Mouse (Mus musculus): ENCODE results near the gene Med19.
A peak's percentile ranks its signal among the peaks of the same experiment; 100 is the strongest.
"Not testable (repeated sequence)": the region's sequence is repeated elsewhere in the genome, so short reads cannot be mapped to it uniquely, and the experiment has no call there.

Med19 gene

DNA sequence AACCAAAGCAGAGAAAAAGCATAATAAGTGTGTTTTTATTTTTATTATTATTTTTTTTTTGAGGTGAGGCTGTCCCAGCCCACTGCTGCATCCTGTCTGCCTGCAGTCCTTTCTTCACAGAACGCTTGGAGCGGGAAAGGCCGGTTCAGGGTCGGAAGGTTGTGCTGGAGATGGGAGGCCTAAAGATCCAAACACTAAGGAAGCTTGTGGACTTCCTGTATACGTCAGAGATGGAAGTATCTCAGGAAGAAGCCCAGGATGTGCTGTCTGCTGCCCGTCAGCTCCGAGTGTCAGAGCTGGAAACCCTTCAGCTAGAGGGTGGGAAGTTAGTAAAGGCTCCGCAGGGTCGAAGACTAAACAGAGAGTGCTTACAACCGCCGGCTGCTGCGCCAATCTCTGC, 12.1 kb upstream of the Med19 start:
- DNase-seq (ENCODE audit: low read depth, low spot score): no peak

DNA sequence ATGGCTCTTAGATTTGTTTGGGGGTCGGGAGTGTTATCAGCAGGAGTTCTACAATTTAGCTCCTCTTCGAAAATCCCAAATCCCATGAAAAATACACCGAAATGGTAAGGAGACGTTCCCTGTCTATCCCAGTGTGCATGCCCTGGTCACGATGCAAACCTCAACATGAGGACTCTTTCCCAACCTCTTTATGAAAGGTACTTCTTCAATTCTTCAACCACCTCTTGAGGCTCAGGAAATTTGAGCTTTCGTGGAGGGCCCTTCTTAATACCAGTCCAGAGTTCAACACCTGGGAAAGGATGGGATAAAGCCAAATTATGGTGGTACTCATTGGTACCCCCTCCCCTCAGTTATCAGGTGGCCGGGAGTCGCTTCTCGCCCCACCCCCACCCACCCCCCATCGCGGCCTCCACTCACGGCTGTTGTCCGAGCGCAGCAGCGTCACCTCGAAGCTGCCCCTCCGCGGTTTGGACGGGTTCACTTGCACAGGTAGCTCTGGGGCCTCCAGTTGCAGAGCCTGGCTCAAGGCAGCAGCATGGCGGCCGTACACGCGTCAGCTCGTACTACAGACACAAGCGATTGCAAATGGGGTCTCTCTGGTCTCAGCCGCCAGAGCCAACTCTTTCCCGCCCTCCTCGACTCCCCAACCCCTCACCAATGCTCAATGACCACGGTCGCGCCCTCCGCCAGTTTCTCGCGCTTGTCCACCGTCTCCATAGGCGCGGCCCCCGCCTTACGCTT, 8.2 kb upstream of the Med19 start:
- DNase-seq (ENCODE audit: low read depth, low spot score): no peak

DNA sequence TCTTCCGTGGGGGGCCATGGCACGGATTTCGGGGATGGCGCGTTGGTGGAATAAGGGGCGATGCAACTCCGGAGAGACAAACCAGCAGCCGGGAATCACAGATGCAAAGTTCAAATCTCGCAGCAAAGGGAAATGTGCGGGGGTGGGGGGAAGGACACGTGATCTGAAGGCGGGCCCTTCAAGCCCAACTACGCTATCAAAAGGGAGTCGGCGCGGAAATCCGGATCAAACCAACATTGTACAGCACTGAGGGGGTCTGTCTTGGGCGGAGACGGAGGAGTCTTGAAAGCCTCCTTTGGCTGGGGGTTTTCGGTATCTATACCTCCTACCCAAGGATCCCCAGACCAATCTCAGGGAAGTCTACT, 7.7 kb upstream of the Med19 start, which contains the start of gene Selenoh:
Gene Selenoh, minus strand, starts transcription at position 202 of the 365 bp plus-strand sequence.
- DNase-seq (ENCODE audit: low read depth, low spot score): peak; percentile 95

DNA sequence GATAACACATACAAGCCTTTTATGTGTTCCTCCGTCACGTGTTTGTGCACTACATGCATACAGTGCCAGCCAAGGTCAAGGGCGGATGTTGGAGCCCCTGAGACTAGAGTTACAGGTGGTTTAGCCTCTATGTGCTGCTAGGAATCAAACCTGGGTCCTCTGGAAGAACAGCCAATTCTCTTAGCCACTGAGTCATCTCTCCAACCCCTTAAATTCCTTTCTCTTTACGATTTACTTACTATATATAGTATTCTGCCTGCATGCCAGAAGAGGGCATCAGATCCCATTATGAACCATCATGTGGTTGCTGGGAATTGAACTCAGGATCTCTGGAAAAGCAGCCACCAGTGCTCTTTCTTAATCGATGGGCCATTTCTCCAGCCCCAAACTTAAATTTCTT, 6.7 kb upstream of the Med19 start:
- not testable (repeated sequence) for DNase-seq (ENCODE audit: low read depth, low spot score)

DNA sequence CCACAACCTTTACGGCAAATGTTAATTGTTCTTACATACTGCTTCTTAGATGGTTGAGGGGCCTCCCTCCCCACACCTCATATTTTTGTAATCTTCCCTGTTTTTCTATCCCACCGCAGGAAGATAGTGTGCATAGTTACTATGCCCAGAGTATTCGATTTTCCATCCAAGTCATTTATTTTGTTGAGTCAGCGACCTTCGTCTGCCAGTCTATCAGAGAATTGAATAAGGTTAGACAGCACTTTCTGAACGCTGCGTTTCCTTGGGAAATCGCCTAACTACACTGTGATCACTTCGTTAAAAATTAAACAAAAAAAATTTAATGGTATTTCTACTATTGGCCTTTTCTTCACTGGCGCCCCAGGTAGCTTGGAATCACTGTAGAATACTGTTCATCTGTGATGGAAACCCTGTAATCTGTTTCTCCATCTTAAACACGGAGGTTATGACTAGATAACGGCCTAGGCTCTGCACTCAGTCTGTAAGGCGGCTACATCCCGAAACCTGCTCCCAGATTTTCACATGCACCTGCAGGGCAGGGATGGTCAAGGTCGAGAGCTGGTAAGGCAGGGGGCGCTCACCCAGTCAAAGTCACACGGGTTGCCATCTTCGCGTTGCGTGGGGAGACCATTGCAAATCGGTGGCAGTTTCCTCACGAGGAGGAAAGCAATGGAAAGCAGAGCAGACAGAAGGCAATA, 783 bp upstream of the Med19 start:
- peak; percentile 32 for DNase-seq (ENCODE audit: low read depth, low spot score)

DNA sequence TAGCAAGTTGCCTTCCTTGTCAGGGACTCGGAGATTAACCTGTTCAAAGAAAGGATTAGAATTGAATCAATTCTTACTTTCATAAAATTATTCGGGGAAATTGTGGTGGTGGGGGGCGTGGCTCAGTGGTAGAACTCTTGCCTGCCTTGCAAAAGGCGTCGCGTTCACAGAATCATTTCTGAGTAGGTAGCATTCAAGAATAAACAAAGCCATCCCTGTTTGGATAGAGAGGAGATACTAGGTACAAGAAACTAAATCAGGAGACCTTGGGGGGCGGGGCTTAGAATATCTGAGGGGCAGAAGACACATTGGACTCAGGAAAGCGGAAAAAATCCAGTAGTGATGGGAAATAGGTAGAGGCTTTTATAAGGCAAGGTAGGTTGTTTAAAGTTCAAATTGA, 814 bp downstream of the Med19 start, which contains the start of gene Tmx2:
Gene Tmx2, minus strand, starts transcription at position 125 of the 400 bp plus-strand sequence.
- DNase-seq (ENCODE audit: low read depth, low spot score): no peak

DNA sequence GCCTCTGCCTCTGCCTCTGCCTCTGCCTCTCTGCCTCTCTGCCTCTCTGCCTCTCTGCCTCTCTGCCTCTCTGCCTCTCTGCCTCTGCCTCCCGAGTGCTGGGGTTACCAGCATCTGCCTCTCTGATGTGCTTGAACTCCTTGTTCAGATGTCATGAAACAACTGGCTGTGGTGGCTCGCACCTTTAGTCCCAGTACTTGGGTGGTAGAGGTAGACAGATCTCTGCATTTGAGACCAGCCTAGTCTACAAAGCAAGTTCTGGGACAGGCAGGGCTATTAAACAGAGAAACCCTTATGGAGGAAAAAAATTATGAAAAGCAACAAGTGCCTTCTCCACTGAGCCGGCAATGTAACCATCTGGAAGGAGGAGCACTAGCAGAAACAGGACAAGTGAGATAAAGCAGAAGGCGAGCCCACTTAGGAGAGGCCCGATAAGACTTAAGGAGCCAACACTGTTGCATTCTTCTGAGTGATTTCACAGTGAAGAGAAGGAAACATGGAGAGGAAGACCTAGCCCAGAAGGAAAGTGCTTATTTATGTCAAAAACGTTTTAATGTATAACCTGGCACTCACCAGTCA, 4.5 kb downstream of the Med19 start:
- DNase-seq (ENCODE audit: low read depth, low spot score): no peak

DNA sequence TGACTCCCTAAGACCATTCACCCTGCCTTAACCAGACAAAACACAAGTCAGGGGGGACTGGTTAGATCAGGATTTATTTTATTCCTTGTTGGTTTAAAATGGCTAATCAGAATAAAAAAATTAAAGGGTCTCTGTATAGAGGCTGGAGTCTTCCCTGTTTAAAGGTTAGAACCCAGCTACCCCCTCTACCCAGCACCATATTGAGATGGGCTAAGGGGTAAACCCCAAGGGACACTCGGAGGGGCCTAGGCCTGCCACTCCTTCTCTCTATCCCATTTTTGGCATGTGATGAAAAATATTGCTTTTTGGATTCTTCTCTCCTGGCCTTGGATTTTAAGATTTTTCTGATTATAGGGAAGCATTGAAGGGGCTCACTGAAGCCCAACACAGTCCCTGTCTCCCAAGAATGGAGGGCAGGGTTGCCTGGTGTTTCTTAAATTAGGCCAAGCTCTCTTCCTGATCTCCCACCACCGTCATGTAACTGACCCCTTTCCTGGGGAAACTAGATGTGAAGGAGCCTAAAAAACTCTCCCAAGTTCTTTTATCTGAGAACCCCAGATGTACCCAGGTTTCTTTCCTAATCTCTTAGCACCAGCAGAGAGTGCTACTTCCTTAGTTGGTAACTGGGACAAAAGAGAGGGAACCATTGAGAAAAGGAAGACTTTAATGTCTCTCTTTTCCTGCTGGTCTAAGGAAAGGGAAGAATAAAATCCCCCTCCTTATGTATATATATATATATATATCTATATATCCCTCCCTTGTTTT, 10.1 kb downstream of the Med19 start:
- no peak for DNase-seq (ENCODE audit: low read depth, low spot score)

DNA sequence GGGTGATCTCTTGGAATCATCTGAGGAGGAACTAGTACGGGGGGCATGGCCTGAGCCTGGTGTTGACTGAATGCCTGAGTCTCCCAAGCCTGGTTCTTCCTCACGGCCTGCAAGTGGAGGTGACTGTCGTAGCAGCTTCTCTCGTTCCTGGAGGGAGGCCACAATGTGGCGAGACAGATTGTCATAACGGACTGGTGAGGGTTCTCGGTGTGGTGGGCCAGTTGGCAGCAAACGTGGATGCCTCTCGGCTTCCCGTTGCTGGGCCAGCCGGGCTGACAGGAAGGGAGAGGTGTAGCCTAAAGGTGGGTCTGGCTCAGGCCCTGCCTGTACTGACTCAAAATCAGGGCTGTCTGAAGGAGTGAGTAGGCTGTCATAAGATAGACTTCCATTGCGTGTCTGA, 11.8 kb downstream of the Med19 start:
- DNase-seq (ENCODE audit: low read depth, low spot score): no peak

DNA sequence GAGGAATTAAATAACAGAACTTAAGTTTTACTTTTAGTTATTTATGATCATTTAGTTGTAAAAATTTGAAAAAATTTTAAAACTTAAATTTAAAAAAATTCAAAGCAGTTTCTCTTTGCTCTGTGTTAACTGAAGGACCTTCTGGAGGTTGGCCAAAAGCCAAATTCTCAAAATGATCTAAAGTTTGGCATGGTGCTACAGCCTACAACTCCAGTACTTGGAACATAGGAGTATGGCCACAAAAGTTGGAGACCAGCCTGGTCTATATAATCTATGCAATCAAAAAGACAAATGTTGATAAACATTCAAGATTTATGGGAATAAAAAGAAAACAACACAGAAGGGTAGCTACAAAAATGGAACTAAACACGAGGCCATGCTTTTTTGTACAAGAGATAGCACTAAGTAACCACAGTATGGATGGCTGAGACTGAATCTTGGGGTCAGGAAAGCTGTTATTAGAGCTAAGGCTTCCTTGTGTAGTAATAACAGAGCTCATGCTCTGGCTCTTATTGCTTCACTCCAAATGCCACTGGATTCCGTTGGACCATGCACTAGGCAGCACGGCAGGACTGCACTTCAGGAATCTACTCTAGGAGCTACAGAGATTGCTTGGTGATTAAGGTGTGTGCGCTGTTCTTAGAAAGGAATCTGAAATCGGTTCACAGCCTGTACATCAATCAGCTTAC, 16.9 kb downstream of the Med19 start:
- DNase-seq (ENCODE audit: low read depth, low spot score): no peak

DNA sequence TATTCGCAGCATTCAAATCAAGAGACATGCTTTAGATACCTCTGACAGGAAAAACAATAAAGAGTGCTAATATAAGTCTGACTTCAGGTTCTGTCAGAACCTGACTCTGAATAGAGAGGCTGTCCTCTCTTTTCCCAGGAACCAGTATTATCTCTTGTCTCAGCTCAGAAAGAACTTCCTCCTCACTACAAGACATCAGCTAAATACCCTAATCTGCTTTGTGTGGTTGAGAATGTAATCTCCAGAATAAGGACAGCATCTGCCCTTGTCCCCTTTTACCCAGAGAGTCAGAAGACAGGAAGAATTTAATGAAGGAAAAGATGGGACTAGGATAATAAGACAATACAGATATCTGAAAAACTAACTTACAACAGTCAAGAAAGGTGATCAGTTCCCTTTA, 25.3 kb downstream of the Med19 start:
- no peak for DNase-seq (ENCODE audit: low read depth, low spot score)

DNA sequence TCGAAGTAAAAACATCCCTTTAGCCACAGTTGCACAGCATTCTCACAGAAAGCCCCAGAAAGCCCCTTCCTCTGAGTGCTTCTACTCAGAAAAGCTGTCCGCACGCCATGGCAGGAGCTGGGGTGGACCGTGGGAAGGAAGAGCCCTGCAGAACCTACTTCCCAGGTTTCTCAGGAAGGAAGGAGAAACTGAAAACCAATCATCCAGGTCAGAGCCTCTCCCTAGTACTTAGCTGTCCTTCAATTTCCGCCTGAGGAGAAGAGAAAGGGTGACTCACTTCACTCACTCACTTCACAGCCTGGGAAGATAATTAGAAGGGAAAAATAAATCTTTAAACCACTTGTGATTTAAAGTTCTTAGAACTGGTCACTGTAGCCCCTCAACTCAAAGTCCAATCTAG, 26.1 kb downstream of the Med19 start:
- DNase-seq (ENCODE audit: low read depth, low spot score): no peak

DNA sequence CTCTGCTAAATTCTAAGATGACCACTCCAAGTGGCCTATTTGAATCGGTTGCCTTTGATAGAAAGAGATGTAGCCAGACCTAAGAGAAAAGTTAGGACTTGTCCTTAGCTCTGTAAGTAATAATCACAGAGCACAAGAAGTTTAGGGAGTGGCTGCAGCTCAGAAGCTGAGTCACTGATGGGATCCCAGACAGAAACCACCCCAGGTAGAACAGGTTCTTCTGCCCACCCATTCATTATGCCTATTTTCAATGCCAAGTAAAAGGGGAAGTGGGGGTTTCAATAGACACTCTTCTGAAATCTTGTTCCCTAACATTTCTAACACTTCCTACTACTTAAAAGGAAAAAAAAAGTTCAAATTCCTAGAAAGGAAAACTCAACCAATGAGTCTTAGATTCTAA, 27.1 kb downstream of the Med19 start:
- no peak for DNase-seq (ENCODE audit: low read depth, low spot score)

DNA sequence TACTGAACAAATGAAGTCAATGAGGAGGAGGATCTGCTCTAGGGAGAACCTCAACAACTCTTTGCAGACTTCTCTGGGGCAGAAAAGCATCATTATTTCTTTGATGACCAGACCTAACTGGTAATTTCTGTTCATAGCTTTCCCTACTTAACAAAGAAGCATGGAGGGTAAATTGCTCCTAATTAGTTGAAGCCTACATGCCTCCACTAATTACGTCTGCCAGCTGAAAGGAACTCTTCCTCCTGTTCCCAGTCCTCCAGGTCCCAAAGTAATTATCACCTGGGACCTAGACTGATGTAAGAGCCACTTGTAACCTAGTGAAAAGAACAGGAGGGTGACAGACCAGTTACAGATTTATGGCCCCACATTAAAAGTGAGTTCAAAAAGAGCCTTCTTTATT, 29.3 kb downstream of the Med19 start:
- DNase-seq (ENCODE audit: low read depth, low spot score): no peak

DNA sequence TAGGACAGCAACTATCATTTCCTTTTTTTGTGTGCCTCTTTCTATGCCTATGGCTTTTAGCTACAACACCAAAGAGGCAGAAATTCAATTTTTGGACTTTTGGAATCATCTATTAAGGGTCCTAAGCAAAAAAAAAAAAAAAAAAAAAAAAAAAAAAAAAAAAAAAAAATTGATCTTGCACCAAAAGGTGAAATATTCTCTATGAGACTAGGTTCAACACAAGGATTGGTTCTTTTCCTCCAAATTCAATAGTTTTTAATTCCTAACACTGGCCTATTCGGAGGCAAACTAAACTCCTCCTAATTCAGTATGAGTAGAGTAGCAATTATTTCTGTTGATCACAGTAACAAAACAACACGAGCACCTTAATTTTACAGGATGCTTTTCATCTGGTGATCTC, 33.7 kb downstream of the Med19 start:
- no peak for DNase-seq (ENCODE audit: low read depth, low spot score)

DNA sequence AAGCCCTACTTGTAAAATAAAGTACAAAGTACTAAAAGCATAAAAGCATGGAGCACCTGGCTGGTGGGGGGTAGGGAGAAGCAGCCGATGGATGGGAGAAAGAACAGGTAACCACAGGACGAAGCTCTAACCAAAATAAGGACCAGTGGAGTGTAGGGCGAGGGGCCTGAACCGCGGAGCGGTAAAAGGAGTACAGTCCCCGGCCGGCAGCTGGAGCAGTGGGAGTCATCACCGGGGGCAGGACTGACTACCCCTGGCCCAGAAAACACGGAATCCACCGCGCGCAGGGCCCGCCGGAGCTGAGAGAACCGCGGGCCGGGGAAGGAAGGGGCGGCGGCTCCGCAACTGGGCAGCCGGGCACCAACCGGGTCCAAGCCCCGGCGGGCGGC, 36.2 kb downstream of the Med19 start:
- DNase-seq (ENCODE audit: low read depth, low spot score): no peak

DNA sequence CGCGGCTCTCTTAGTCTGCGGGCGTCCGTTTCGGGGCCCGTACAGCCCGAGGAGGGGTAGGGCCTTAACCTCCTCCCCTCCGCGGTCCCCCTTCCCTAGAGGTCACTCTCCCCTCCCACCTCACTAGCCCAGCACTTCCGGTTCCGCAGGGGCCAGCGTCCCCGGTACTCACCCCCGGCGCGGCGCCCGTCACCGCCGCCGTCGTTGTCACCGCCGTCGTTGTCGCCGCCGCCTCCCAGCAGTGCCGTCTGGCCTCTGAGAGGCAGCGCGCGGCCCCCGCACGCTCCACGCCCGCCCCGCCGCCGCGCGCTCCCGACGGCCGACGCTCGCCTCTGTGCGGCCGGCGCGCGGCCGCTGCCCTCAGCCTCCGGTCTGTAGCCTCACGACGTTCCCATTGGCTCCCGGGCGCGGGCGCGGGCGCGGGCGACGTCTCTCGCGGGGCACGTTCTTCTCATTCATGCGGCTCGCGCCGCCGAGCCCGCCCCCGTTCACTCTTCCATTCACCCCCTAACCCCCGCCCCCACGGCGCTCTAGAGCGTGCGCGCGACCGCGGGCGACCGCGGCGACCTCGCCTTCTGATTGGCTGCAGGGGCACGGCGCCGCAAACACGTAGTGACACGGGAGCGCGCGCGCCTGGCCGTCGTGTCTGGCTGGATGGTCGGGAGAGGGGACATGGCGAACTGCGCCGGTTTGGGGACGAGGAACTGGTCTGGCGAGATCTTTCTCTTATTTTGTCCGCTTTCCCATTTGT, 36.8 kb downstream of the Med19 start, which contains the start of gene Zdhhc5:
Gene Zdhhc5, minus strand, starts transcription at position 370 of the 751 bp plus-strand sequence.
- peak; percentile 99 for DNase-seq (ENCODE audit: low read depth, low spot score)

DNA sequence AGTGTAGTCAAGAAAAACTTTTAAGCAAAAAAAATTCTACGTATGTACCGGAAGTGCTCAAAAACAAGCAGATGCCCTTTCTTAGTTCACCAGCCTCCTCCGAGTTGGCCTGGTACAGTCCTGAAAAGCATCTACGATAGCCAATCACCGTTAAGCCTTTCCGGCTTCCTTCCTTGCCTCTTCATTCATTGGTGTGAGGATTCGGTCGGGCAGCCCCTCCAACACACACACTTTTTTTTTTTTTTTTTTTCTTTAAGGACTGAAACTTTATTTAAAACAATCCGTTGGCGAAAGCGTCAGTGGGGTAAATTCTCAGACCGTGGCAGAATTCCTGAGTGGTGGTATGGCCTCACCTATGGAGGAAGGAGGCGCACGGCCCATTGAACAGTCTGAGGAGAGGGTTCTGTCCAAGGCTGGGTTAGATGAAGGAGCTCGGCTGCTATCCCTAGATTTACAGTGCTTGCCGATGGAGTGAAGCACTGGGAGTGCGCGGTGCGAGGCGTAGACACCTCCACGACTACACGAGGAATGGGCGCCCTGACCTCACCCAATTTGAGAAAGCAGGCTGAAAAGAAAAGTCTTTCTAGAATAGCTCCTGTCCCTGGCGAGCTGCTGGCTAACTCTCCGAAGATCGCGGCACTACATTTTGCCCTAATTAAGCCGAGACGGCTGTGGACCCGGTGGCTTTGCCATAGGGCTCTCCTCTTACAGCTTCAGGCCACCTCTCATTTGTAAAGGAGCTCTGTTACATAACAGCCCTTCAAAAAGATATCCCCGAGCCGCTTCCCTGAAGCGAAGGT, 37.6 kb downstream of the Med19 start:
- DNase-seq (ENCODE audit: low read depth, low spot score): peak; percentile 95

DNA sequence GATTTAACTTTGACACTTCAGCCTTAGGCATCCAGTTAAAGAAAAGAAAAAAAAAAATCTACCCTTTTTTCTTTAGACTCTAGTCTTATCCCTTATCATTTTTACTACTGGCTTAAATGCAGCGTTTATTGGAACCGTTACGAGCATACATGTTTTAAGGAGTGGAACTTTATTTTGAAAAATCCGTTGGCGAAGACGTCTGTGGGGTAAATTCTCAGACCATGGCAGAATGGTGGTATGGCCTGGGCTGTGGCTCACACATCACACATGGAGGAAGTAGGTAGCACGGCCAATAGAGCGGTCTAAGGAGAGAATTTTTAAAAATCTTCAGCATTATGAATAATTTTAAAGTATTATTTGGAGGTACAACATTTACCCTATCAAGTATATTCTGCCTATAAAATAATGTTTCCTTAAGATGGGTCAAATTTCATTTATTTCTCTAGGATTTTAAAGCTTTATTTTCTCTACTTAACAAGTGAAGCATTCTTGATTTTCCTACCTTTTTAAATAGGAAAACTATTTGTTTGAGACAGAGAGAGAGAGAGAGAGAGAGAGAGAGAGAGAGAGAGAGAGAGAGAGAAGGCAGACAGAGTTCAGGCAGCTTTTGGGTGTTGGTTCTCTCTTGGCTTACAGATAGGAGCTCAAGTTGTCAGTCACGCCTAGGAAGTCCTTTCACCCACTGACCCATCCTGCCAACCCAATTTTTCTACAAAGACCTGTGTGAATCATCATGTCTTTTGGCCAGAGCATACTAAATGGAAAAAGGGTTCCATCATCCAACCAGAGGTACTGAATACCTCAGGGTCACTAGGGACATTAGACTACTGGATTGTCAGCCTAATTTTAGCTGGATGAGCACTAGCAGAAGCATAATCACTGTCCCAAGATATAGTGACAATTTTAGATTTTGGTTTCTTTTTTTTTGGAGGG, 38.5 kb downstream of the Med19 start:
- no peak for DNase-seq (ENCODE audit: low read depth, low spot score)

Data from mesoderm, embryonic 11.5 days (tissue).